Mouse (Mus musculus) forebrain, embryonic 12.5 days (tissue): ENCODE results near the gene Syngr1. TPM values are rescaled to one million over a fixed set of nuclear protein-coding genes. Genes with fewer than 3 reads are reported as not detected.

Experiments used
- ATAC-seq: fragments of 200-750 bp; cut with Nextera tagmentation; 2 replicates; pipeline ENCODE4 v1.8.0; 2017; ENCODE audit warnings: moderate TSS enrichment; ENCODE audit not compliant: low FRiP score
- H3K27ac ChIP-seq: fragments of 300-500 bp; sonication (generic); 2 replicates; pipeline ENCODE4 v1.5.1; 2016; ENCODE audit warnings: mild to moderate bottlenecking
- H3K27me3 ChIP-seq: fragments of 300-500 bp; sonication (generic); 2 replicates; pipeline ENCODE4 v1.6.1; 2016; ENCODE audit warnings: mild to moderate bottlenecking
- H3K36me3 ChIP-seq: fragments of 300-500 bp; sonication (generic); replicated peaks from 2 replicates; pipeline ENCODE4 v1.6.1; 2016; ENCODE audit warnings: mild to moderate bottlenecking
- H3K4me1 ChIP-seq: fragments of 300-500 bp; sonication (generic); 2 replicates; pipeline ENCODE4 v1.6.1; 2016
- H3K4me2 ChIP-seq: fragments of 300-500 bp; sonication (generic); 2 replicates; pipeline ENCODE4 v1.6.1; 2016; ENCODE audit warnings: mild to moderate bottlenecking, moderate library complexity
- H3K4me3 ChIP-seq: fragments of 300-500 bp; sonication (generic); replicated peaks from 2 replicates; pipeline ENCODE4 v1.5.1; 2016; ENCODE audit warnings: mild to moderate bottlenecking
- H3K9ac ChIP-seq: fragments of 300-500 bp; sonication (generic); 2 replicates; pipeline ENCODE4 v1.6.1; 2016; ENCODE audit warnings: mild to moderate bottlenecking
- H3K9me3 ChIP-seq: fragments of 300-500 bp; sonication (generic); 2 replicates; pipeline ENCODE4 v1.6.1; 2016
- WGBS: fragments of 180-500 bp; shearing (Covaris S2); methylation state at CpG from one replicate; pipeline ENCODE4 v1.1.7; 2016; 5-methylcytosine and 5-hydroxymethylcytosine counted together
- polyA plus RNA-seq: library from polyadenylated mRNA; unstranded; fragments of >200 nt; fragmentation: Nextera tagmentation; extraction: Ambion mirVana; gene quantifications from 2 replicates; pipeline ENCODE4 v1.2.1, GENCODE M21; 2016

Syngr1 gene
- polyA plus RNA-seq, 1 experiment from 2014 or later, result 12.1 TPM

DNA sequence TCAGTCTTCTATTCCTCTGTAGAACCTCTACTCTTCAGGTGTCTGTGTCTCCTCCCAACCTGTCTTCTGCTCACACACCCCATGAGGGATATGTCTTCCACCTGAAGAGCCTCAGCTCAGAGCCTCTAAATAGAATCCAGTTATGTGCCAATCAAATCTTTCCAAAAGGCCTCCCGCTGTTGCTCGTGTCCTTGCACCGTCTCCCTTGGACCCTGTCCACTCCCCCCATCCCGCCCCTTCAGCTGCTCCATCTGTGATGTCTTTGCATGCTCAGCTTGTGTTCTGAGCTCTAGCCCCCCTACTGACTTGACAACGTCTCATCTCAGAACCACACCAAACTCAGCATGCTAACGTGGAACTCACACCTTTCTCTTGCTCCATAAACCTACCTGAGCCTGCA is 40.3 kb downstream of the Syngr1 start:
- Histone ChIP-seq H3K27ac (no peak overlapping the region), H3K36me3 (peaks cover 5% of the 10 kb centered on the region; the same call in 1 of the 2 replicates), H3K9me3 (no peaks in the 10 kb centered on the region), H3K4me2 (no peak overlapping the region), H3K4me1 (peaks cover 16% of the 10 kb centered on the region), H3K27me3 (0 out of 2 replicates have a peak, but pooled peaks cover 6% of the 10 kb centered on the region), H3K4me3 (no peak overlapping the region), H3K9ac (no peak overlapping the region)
- no peak for ATAC-seq
- WGBS, result 78% methylated on average over 6 of the region's 6 CpGs

DNA sequence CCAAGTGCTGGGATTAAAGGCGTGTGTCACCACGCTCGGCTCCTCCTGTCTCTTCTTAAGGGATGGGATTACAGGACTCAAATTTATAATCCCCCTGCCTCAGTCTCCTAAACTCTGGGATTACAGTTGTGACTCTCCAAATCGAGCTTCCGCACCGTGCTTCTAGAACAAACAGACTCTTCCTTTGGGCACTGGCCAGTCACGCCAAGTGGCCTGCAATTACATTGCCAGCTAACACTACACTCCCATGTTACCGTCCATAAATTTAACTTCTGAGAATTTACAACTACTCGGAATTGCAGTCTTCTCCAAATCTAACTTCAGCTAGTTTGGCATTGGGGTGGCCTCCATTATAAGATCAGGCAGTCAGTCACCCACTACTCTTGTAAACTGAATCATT is 41.3 kb downstream of the Syngr1 start:
- Histone ChIP-seq H3K9ac (no peak overlapping the region), H3K36me3 (peaks cover 11% of the 10 kb centered on the region; the same call in 1 of the 2 replicates), H3K27ac (0 out of 2 replicates have a peak overlapping the region, but pooled peaks have one; percentile 98), H3K9me3 (no peaks in the 10 kb centered on the region), H3K4me1 (peaks cover 17% of the 10 kb centered on the region), H3K4me2 (peak overlapping the region; percentile 86), H3K27me3 (0 out of 2 replicates have a peak, but pooled peaks cover 6% of the 10 kb centered on the region), H3K4me3 (peak overlapping the region; percentile 78)
- WGBS, result 84% methylated on average over 9 of the region's 9 CpGs
- ATAC-seq, result peak; percentile 6; the same call in 1 of the 2 replicates

DNA sequence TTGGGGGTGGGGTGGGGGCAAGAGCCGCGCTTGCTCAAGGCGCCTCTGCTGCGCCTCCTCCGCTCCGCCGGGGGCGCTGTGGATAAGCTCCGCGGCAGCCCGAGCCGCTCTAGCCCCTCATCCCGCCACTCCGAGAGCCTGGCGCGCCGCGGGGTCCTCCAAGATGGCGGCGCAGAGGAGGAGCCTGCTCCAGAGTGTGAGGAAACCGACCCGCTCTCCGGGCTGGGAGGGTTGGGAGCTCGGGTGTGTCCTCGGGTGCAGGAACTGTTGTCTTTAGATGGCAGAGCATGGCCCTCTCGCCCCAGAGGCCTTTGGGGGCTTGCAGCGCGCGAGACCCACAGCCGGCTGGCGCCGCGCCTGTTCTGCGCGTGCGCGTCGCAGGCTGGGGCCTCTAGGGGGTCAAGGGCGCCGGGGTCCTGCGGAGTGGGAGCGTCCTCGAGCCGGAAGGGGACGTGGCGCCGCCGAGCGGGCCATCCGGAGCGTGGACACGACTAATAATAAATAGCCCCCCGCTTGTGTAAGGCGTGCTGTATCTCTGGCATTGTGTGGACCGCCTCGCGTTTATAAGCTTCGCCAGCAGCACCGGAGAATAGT is 42.0 kb downstream of the Syngr1 start, which contains the start of gene Tab1:
Gene Tab1, plus strand, starts transcription at position 135 of the 594 bp plus-strand sequence.
- ATAC-seq, result peak; percentile 96
- H3K27me3 ChIP-seq, result 0 out of 2 replicates have a peak, but pooled peaks cover 6% of the 10 kb centered on the region
- H3K27ac ChIP-seq, result peak within 1 kb of the TSS; percentile 98
- peaks cover 24% of the 10 kb centered on the region for H3K4me1 ChIP-seq
- H3K36me3 ChIP-seq, result peaks cover 11% of the 10 kb centered on the region; the same call in 1 of the 2 replicates
- H3K9me3 ChIP-seq, result no peaks in the 10 kb centered on the region
- H3K4me3 ChIP-seq, result peak within 1 kb of the TSS; percentile 78
- H3K9ac ChIP-seq, result peak within 1 kb of the TSS; percentile 82
- WGBS, result under 1% methylated on average over 58 of the region's 59 CpGs
- H3K4me2 ChIP-seq, result peak within 1 kb of the TSS; percentile 86

DNA sequence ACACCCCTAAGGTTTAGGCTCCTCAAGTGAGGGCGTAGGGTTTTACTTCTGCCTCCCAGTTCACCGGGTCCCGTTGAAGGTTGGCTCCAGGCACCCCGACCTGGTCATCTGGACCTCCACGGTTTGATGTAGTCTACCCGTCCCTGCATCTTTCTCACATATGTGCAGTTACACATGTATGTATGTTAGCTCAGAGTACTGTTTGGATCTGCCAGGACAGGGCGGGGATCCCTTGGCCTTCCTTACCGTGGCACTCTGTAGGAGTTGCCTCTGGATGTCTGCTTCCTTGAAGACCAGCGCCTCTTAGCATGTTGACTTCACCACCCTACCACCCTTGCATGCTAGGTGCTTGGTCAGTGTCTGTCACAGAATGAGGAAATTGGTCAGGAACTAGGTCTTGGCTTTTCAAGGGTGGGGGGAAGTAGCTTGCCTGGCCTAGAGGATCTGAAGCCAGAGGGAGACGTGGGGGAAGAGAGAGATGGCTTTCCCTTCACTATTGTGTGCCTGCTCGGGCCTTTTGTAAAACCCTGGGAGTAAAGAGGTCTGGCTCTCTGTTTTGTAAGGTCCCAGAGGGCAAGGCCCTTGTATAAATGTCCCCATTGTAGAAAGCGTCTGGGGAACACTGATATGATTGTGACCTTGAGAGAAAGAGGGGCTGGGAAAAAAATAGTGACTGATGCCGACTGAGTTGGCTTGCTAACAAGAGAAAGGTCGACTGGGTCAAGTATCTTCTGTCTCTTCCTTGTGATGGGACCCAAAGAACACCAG is 42.7 kb downstream of the Syngr1 start:
- H3K4me1 ChIP-seq, result peaks cover 26% of the 10 kb centered on the region
- no peaks in the 10 kb centered on the region for H3K9me3 ChIP-seq
- peak overlapping the region; percentile 98 for H3K27ac ChIP-seq
- H3K9ac ChIP-seq, result peak overlapping the region; percentile 82
- peak overlapping the region; percentile 78 for H3K4me3 ChIP-seq
- peak overlapping the region; percentile 86 for H3K4me2 ChIP-seq
- WGBS, result 14% methylated on average over 14 of the region's 14 CpGs
- H3K27me3 ChIP-seq, result 0 out of 2 replicates have a peak, but pooled peaks cover 6% of the 10 kb centered on the region
- H3K36me3 ChIP-seq, result peaks cover 11% of the 10 kb centered on the region; the same call in 1 of the 2 replicates
- peak; percentile 34; the same call in 1 of the 2 replicates for ATAC-seq

DNA sequence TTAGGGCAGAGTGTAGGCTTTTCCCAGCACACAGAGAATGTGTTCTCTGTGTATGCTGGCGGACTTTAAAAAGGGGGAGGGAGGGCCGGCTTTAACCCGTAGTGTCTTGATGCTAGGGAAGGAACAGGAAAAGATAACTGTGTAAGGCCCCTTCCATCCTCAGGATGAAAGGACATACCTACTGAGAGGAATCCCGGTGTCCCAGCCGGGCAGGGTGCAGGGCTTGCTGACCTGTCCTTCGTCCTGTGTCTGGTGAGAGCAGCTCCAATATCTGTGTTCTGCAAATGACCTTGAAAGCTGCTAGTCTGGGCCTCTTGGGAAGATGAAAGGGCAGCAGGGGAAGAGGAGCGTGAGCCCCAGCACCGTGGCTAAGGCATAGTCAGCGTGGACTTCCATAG is 43.3 kb downstream of the Syngr1 start:
- peaks cover 11% of the 10 kb centered on the region for H3K36me3 ChIP-seq
- peak overlapping the region; percentile 82 for H3K9ac ChIP-seq
- H3K4me2 ChIP-seq, result peak overlapping the region; percentile 86
- 0 out of 2 replicates have a peak, but pooled peaks cover 3% of the 10 kb centered on the region for H3K27me3 ChIP-seq
- 64% methylated on average over 9 of the region's 9 CpGs for WGBS
- no peak for ATAC-seq
- H3K4me3 ChIP-seq, result peak overlapping the region; percentile 78
- H3K4me1 ChIP-seq, result peaks cover 26% of the 10 kb centered on the region
- no peaks in the 10 kb centered on the region for H3K9me3 ChIP-seq
- H3K27ac ChIP-seq, result no peak overlapping the region

DNA sequence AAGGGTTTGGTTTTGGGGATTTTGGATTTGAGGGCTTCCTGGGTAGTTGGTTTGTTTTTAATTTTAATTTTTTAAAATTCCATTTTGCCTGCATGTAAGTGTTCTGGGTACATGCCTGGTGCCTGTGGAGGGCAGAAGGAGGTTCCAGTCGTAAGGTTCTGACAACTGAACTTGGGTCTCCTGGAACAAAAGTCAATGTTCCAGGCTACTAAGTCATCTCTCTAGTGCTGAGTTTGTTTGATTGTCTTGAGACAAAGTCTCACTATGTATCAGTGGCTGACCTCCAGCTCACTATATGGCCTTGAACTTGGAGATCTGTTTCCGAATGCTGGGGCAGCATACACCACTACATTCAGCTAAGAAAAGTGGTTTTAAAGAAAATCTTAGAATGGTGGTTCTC is 44.4 kb downstream of the Syngr1 start:
- H3K27me3 ChIP-seq, result no peaks in the 10 kb centered on the region
- no peak overlapping the region for H3K27ac ChIP-seq
- no peak for ATAC-seq
- peaks cover 21% of the 10 kb centered on the region for H3K36me3 ChIP-seq
- H3K4me2 ChIP-seq, result no peak overlapping the region
- no peaks in the 10 kb centered on the region for H3K9me3 ChIP-seq
- peaks cover 26% of the 10 kb centered on the region for H3K4me1 ChIP-seq
- 93% methylated on average over 2 of the region's 2 CpGs for WGBS
- H3K4me3 ChIP-seq, result no peak overlapping the region
- no peak overlapping the region for H3K9ac ChIP-seq

DNA sequence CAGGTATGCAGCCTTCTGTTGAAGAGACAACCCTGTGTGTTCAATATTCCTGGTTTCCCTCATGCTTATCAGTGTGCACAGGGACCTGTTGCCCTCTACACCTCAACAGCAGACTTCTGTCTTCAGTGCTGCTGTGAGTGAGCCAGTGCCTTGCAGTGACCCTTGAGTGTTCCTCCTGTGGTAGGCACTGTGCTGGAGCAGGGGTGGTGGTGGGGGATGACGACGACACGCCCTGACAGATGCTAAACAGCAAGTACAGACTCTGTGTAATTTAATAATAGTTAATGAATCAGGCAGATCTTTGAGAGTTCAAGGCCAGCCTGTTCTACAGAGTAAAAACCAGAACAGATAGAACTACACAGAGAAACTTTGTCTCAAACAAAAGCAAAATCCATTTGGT is 45.5 kb downstream of the Syngr1 start:
- Histone ChIP-seq H3K4me2 (no peak overlapping the region), H3K27ac (no peak overlapping the region), H3K27me3 (no peaks in the 10 kb centered on the region), H3K9ac (no peak overlapping the region), H3K4me3 (no peak overlapping the region), H3K36me3 (peaks cover 30% of the 10 kb centered on the region), H3K9me3 (no peaks in the 10 kb centered on the region), H3K4me1 (peaks cover 26% of the 10 kb centered on the region)
- WGBS, result 94% methylated on average over 3 of the region's 3 CpGs
- ATAC-seq, result no peak

DNA sequence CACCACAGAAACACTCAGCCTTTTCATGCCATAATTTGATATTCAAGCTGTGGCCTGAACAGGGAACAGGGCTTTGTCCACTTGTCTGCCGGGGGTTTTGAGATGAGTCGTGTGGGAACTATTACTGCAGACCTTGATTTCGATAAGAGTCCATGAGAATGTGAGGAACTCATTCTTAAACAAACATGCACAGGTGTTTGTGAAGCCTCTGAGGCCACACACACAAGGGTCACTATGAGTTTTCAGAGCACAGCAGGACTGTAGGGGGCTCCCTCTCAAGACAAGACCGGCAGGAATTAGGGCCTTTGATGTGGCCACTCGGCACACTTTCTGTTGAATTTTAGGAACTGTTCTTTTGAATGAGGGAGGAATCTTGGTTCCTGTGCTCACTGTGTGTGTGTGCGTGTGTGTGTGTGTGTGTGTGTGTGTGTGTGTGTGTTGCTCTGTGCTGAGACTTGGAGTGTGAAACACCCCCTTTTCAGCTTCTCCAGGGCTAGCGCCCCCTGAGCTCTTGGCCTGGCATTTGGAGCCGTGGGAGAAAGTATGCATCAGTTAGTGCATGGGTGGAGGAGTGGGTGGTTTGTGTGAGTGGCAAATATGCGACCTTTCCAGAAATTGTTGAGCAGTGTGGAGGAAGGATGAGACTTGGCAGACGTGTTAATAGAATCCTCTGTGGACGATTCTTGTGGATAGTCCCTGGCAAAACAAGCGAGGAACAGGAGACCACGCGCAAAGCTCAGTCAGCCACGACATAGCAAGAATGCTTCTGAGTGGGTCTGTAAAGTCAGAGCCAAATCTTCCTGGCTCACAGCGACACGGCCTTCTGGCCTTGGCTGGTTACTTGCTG is 47.0 kb downstream of the Syngr1 start:
- Histone ChIP-seq H3K27ac (no peak overlapping the region; the same call in 1 of the 2 replicates), H3K9me3 (no peaks in the 10 kb centered on the region), H3K4me3 (no peak overlapping the region), H3K27me3 (no peaks in the 10 kb centered on the region), H3K36me3 (peaks cover 43% of the 10 kb centered on the region), H3K9ac (no peak overlapping the region), H3K4me2 (no peak overlapping the region), H3K4me1 (peaks cover 24% of the 10 kb centered on the region)
- 77% methylated on average over 17 of the region's 17 CpGs for WGBS
- no peak for ATAC-seq

DNA sequence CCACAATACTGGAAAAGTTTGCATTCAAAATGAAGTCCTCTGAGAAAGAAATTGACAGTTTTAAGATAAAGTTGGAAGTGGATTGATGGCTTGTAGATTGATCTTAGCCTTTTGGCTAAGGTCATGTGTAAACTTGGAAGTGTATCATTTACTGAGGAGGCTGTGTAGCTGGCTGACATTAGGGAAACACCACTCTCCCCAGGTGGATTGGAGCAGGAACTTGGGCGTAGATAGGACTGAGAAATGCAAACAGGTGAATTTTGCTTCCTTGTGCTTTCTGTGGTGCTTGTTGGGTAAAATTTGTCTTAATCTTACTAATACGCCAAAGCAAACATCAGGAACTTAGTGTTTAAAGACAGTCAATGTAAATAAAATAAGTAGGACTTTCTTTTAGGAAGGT is 49.2 kb downstream of the Syngr1 start:
- ATAC-seq, result no peak
- Histone ChIP-seq H3K9ac (no peak overlapping the region), H3K36me3 (peaks cover 46% of the 10 kb centered on the region), H3K27ac (no peak overlapping the region), H3K4me2 (no peak overlapping the region), H3K4me1 (peaks cover 10% of the 10 kb centered on the region; the same call in 1 of the 2 replicates), H3K27me3 (no peaks in the 10 kb centered on the region), H3K4me3 (no peak overlapping the region), H3K9me3 (no peaks in the 10 kb centered on the region)
- 95% methylated on average over 2 of the region's 2 CpGs for WGBS

DNA sequence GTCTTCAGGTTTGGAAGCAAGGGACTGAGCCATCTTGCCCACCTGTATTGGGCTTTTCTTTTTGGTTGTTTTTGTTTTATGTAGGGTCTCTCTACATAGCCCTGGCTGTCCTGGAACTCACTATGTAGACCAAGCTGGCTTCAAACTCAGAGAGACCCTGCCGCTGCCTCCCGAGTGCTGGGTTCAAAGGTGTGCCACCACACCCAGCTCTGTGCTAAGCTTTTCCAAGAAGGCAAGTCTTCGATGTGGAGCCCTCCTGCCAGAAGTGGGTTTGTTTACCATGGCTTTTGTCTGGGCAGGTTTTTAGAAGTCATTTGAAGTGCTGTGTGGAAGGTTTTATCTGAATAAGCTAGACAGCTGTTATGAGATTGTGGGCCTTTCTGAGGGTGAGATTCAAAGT is 49.7 kb downstream of the Syngr1 start:
- no peak overlapping the region for H3K27ac ChIP-seq
- peaks cover 46% of the 10 kb centered on the region for H3K36me3 ChIP-seq
- no peak for ATAC-seq
- H3K4me3 ChIP-seq, result no peak overlapping the region
- H3K4me1 ChIP-seq, result peaks cover 10% of the 10 kb centered on the region; the same call in 1 of the 2 replicates
- no peak overlapping the region for H3K4me2 ChIP-seq
- H3K27me3 ChIP-seq, result no peaks in the 10 kb centered on the region
- no peak overlapping the region for H3K9ac ChIP-seq
- 98% methylated on average over 3 of the region's 3 CpGs for WGBS
- H3K9me3 ChIP-seq, result no peaks in the 10 kb centered on the region

DNA sequence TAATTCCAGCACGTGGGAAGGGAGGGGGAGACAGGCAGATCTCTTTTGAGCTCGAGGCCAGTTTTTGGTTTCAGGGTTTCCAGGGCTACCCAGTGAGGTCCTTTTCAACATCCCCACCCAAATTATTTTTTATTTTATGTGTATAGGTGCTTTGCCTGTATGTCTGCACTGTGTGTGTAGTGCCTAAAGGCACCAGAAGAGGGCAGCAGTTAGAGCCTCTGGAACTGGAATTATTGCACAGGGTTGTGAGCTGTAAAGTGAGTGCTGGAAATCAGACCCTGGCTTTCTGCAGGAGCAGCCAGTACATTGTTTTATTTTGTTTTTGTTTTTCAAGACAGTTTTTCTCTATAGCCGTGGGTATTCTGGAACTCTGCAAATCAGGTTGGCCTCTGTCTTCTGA is 51.0 kb downstream of the Syngr1 start:
- 98% methylated on average over 3 of the region's 3 CpGs for WGBS
- H3K9ac ChIP-seq, result no peak overlapping the region
- peaks cover 37% of the 10 kb centered on the region for H3K36me3 ChIP-seq
- no peaks in the 10 kb centered on the region for H3K27me3 ChIP-seq
- H3K4me2 ChIP-seq, result no peak overlapping the region
- H3K4me1 ChIP-seq, result peaks cover 10% of the 10 kb centered on the region; the same call in 1 of the 2 replicates
- H3K4me3 ChIP-seq, result no peak overlapping the region
- no peaks in the 10 kb centered on the region for H3K9me3 ChIP-seq
- no peak for ATAC-seq
- no peak overlapping the region for H3K27ac ChIP-seq

DNA sequence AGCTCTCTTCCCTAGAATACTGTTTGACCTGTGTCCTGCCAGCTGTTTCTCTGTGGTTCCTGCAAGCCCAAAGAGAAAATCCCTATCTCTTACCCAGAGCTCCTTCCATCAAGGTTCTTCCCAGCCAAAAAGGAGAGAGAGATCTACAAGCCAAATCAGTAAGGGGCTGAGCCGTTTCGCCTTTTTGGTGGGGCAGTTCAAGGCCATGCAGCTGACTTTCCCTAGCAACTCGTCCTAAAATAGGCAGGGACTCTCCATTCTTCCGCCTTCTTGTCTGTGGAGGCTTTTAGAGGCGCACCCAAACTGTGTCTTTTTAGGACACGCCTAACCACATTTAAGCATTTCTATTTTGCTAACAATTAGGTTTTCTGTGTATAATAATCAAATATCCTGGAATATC is 52.6 kb downstream of the Syngr1 start:
- H3K4me3 ChIP-seq, result no peak overlapping the region
- 95% methylated on average over 6 of the region's 6 CpGs for WGBS
- H3K4me2 ChIP-seq, result no peak overlapping the region
- H3K27ac ChIP-seq, result no peak overlapping the region
- H3K9ac ChIP-seq, result no peak overlapping the region
- no peaks in the 10 kb centered on the region for H3K27me3 ChIP-seq
- H3K36me3 ChIP-seq, result peaks cover 42% of the 10 kb centered on the region
- no peaks in the 10 kb centered on the region for H3K9me3 ChIP-seq
- no peaks in the 10 kb centered on the region for H3K4me1 ChIP-seq
- no peak for ATAC-seq
